Mouse (Mus musculus): Measurements from ENCODE around the gene Hspb11. TPM values are rescaled to one million over a fixed set of nuclear protein-coding genes. Genes with fewer than 3 reads are reported as not detected.
A peak's percentile ranks its signal among the peaks of the same experiment; 100 is the strongest.

Hspb11 gene
- polyA plus RNA-seq (2015; fragmentation: Nextera tagmentation; extraction: Ambion mirVana): 29.1 and 34.0 TPM in 2 replicates

DNA sequence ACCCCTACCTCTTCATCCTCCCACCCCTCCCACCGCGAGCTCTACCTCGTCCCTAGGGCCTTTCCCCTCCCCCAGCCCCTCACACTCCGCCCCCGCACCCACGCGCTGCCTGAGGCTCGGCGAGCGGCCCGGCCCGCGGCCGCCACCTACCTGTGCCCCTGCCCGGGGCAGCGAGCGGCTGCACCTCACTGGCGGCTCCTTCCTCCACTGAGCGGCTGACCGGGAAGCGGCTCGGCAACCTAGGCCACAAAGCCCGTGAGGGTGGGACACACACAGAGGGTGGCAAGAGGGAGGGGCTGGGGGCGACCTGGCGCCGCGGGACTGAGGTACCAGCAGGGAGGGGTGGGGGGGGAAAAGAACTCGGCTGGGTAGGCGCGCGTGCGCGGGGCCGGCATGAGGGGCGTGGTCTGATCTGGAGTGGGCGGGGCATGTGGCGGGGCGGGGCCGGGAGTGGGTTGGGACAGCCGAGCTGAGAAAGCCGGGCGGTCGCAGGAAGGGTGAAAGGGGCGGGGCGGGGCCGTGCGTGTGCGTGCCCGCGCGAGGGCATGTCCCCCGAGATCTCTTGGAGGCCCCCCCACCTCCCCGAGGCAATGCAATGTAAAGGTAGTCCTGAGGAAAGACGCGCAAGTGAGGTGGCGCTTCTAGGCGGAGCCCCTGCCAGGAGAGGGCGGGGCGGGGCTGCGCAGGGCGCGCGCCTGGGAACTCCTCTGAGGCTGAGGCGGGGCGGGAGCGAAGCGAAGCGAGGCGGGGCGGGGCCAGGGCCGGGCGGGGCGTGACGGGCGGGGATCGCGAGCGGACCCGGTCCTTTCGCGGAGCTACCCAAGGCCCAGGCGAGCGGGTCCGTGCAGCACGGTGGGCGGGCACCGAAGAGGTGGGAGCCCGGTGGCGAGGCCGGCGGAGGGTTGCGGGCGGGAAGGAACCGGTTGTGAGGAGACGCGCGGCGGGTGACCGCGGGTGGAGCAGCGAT lies at the start of gene Hspb11, which contains the start of gene Lrrc42:
Hspb11 (plus strand) TSS at position 469 of the 967 bp plus-strand sequence.
Lrrc42 (minus strand) TSS at position 408 of the 967 bp plus-strand sequence.
- H3K4me3 ChIP-seq (ENCODE audit: low read length): peak within 1 kb of the TSS; percentile 92
- H3K4me1 ChIP-seq (ENCODE audit: control insufficient read depth, insufficient read depth, low read length): peaks cover 30% of the 10 kb centered on the region
- peak; percentile 97 for ATAC-seq (replicated peaks; ENCODE audit: extremely low read depth, insufficient read depth, low FRiP score)
- H3K4me2 ChIP-seq (ENCODE audit: low read depth, low read length): peak within 1 kb of the TSS; percentile 88
- peak within 1 kb of the TSS; percentile 92 for H3K9ac ChIP-seq (ENCODE audit: low read length)
- no peaks in the 10 kb centered on the region for H3K36me3 ChIP-seq (ENCODE audit: control insufficient read depth, insufficient read depth)
- H3K9me3 ChIP-seq (replicated peaks; ENCODE audit: control insufficient read depth, low read length): no peaks in the 10 kb centered on the region
- H3K27me3 ChIP-seq (ENCODE audit: control insufficient read depth, insufficient read depth, low read length): no peaks in the 10 kb centered on the region
- WGBS: under 1% methylated on average over 99 of the region's 101 CpGs
- peak within 1 kb of the TSS; percentile 81 for H3K27ac ChIP-seq (ENCODE audit: low read length)

DNA sequence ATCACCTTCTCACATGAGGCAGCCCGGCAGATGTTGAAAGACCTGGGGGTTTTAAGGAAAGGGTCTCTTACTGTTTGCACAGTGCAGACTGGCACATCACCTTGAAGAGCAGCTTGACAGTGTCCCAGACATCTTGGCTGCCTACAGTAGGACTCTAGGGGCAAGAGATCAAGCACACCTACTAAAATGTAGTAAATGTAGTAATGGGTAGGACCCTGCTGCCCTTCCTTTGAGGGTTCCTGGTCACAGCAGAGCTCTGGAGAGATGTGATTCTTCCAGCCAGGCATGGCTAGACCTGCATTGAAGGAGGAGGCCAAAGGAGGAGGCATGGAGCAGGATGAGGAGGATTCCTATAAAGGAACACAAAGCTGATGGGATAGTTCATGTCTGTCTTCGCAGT lies 46.4 kb upstream of the Hspb11 start:
- peaks cover 5% of the 10 kb centered on the region; the same call in 1 of the 2 replicates for H3K4me1 ChIP-seq (ENCODE audit: control insufficient read depth, insufficient read depth, low read length)
- H3K27ac ChIP-seq (ENCODE audit: low read length): no peak overlapping the region
- ATAC-seq (replicated peaks; ENCODE audit: extremely low read depth, insufficient read depth, low FRiP score): no peak
- no peak overlapping the region for H3K9ac ChIP-seq (ENCODE audit: low read length)
- no peaks in the 10 kb centered on the region for H3K9me3 ChIP-seq (replicated peaks; ENCODE audit: control insufficient read depth, low read length)
- peaks cover 13% of the 10 kb centered on the region for H3K36me3 ChIP-seq (ENCODE audit: control insufficient read depth, insufficient read depth)
- 0 out of 2 replicates have a peak, but pooled peaks cover 10% of the 10 kb centered on the region for H3K27me3 ChIP-seq (ENCODE audit: control insufficient read depth, insufficient read depth, low read length)
- H3K4me2 ChIP-seq (ENCODE audit: low read depth, low read length): no peak overlapping the region
- no peak overlapping the region for H3K4me3 ChIP-seq (ENCODE audit: low read length)
- WGBS: 98% methylated on average over 2 of the region's 2 CpGs

DNA sequence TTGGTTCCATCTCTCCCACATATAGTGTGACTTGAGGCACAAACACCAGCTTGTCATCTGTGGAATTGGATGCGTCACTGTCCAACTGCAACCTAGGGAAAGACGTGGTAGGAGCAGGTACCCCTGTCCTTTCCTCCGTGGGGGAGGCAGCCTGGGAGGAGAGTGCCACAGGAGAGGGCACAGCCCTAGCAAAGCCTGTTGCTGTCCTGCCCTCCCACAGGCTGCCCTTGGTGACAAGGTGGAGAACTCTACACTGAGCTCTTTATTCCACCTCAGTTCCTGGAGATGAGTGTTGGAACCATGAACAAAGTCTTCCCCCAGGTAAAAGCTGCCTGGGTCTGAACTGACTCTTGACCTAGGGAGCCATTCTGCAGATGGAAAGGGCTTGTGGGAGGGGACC lies 44.5 kb upstream of the Hspb11 start, which contains the start of gene Ldlrad1:
Ldlrad1 (plus strand) TSS at position 301 of the 400 bp plus-strand sequence.
- no peak for ATAC-seq (replicated peaks; ENCODE audit: extremely low read depth, insufficient read depth, low FRiP score)
- WGBS: 89% methylated on average over 3 of the region's 3 CpGs
- H3K27ac ChIP-seq (ENCODE audit: low read length): no peak within 1 kb of the TSS
- peaks cover 6% of the 10 kb centered on the region for H3K36me3 ChIP-seq (ENCODE audit: control insufficient read depth, insufficient read depth)
- H3K27me3 ChIP-seq (ENCODE audit: control insufficient read depth, insufficient read depth, low read length): peaks cover 17% of the 10 kb centered on the region
- H3K4me3 ChIP-seq (ENCODE audit: low read length): no peak within 1 kb of the TSS
- H3K4me1 ChIP-seq (ENCODE audit: control insufficient read depth, insufficient read depth, low read length): peaks cover 5% of the 10 kb centered on the region; the same call in 1 of the 2 replicates
- no peak within 1 kb of the TSS for H3K9ac ChIP-seq (ENCODE audit: low read length)
- H3K4me2 ChIP-seq (ENCODE audit: low read depth, low read length): no peak within 1 kb of the TSS
- H3K9me3 ChIP-seq (replicated peaks; ENCODE audit: control insufficient read depth, low read length): no peaks in the 10 kb centered on the region

DNA sequence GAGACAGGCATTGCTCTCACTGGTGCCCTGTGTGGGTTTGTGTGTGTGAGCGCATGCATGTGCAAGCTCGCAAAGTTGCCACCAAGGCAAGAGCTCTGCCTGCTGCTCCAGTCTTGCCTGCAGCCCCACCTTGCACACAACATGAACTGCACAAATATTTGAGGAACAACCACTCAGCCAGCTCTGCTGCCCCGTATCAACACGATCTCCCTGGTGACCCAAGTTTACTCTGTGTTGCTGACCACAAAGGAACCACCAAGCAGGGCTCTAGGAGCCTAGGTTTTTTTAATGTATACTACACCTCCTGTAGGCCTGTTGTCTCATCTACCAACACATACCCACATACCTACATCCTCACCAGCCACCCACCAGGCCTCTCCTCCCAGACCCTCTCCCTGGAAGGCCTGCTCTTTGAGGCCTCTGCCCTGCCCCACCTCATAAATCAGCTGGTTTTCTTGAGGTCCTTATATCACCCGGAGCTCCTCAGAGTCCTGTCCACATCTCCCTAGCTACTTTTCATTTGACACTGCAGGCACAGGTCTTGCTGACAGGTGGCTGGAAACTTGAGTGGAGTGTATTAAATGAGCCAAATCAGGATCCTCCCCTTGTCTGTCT lies 42.8 kb upstream of the Hspb11 start:
- Histone ChIP-seq H3K27me3 (ENCODE audit: control insufficient read depth, insufficient read depth, low read length) (peaks cover 32% of the 10 kb centered on the region), H3K4me3 (ENCODE audit: low read length) (no peak overlapping the region), H3K4me2 (ENCODE audit: low read depth, low read length) (no peak overlapping the region), H3K36me3 (ENCODE audit: control insufficient read depth, insufficient read depth) (no peaks in the 10 kb centered on the region), H3K9me3 (replicated peaks; ENCODE audit: control insufficient read depth, low read length) (no peaks in the 10 kb centered on the region), H3K9ac (ENCODE audit: low read length) (no peak overlapping the region), H3K27ac (ENCODE audit: low read length) (no peak overlapping the region), H3K4me1 (ENCODE audit: control insufficient read depth, insufficient read depth, low read length) (peaks cover 5% of the 10 kb centered on the region; the same call in 1 of the 2 replicates)
- WGBS: 59% methylated on average over 5 of the region's 5 CpGs
- ATAC-seq (replicated peaks; ENCODE audit: extremely low read depth, insufficient read depth, low FRiP score): no peak

DNA sequence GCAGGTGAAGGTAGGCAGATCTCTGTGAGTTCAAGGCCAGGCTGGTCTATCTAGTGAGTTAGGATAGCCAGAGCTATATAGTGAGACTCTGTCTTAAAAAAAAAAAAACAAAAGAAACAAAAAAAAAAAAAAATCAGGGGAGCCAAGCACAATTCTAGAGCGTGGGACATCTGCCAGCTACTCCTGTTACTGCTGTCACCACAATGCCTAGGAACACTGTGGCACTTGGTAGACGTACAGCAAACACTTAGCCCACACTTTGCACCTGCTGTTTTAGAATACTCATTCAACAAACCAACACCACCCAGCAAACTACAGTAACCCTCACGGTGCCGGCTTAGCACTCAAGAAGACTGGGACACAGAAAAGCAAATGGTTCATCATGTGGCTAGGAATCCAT lies 41.9 kb upstream of the Hspb11 start:
- peaks cover 5% of the 10 kb centered on the region; the same call in 1 of the 2 replicates for H3K4me1 ChIP-seq (ENCODE audit: control insufficient read depth, insufficient read depth, low read length)
- no peak overlapping the region for H3K9ac ChIP-seq (ENCODE audit: low read length)
- no peak overlapping the region for H3K4me3 ChIP-seq (ENCODE audit: low read length)
- ATAC-seq (replicated peaks; ENCODE audit: extremely low read depth, insufficient read depth, low FRiP score): 0 out of 2 replicates have a peak, but pooled peaks have one; percentile 37
- H3K4me2 ChIP-seq (ENCODE audit: low read depth, low read length): no peak overlapping the region
- peaks cover 35% of the 10 kb centered on the region for H3K27me3 ChIP-seq (ENCODE audit: control insufficient read depth, insufficient read depth, low read length)
- no peaks in the 10 kb centered on the region for H3K9me3 ChIP-seq (replicated peaks; ENCODE audit: control insufficient read depth, low read length)
- no peaks in the 10 kb centered on the region for H3K36me3 ChIP-seq (ENCODE audit: control insufficient read depth, insufficient read depth)
- 36% methylated on average over 4 of the region's 4 CpGs for WGBS
- H3K27ac ChIP-seq (ENCODE audit: low read length): no peak overlapping the region

DNA sequence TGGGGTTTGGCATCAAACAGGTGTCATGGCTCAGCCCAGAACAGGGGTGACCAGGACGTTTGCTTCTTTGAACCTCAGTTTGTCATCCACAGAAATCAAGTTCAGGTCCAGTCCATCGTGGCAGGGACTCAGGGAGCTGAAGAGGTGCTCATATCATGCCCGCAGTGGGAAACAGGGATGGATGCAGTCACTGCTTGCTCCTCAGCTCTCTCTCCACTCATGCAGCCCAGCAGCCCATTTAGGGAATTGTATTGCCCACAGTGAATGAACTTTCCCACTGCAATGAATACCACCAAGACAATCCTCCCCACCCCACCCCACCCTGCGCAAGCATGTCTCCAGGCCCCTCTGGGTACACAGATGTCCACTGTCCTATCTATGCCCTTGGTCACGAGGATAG lies 41.5 kb upstream of the Hspb11 start:
- H3K27ac ChIP-seq (ENCODE audit: low read length): no peak overlapping the region
- H3K36me3 ChIP-seq (ENCODE audit: control insufficient read depth, insufficient read depth): no peaks in the 10 kb centered on the region
- H3K4me2 ChIP-seq (ENCODE audit: low read depth, low read length): no peak overlapping the region
- H3K9me3 ChIP-seq (replicated peaks; ENCODE audit: control insufficient read depth, low read length): no peaks in the 10 kb centered on the region
- no peak overlapping the region for H3K9ac ChIP-seq (ENCODE audit: low read length)
- H3K4me3 ChIP-seq (ENCODE audit: low read length): no peak overlapping the region
- ATAC-seq (replicated peaks; ENCODE audit: extremely low read depth, insufficient read depth, low FRiP score): no peak
- H3K4me1 ChIP-seq (ENCODE audit: control insufficient read depth, insufficient read depth, low read length): peaks cover 5% of the 10 kb centered on the region; the same call in 1 of the 2 replicates
- WGBS: 74% methylated on average over 5 of the region's 5 CpGs
- H3K27me3 ChIP-seq (ENCODE audit: control insufficient read depth, insufficient read depth, low read length): peaks cover 37% of the 10 kb centered on the region

DNA sequence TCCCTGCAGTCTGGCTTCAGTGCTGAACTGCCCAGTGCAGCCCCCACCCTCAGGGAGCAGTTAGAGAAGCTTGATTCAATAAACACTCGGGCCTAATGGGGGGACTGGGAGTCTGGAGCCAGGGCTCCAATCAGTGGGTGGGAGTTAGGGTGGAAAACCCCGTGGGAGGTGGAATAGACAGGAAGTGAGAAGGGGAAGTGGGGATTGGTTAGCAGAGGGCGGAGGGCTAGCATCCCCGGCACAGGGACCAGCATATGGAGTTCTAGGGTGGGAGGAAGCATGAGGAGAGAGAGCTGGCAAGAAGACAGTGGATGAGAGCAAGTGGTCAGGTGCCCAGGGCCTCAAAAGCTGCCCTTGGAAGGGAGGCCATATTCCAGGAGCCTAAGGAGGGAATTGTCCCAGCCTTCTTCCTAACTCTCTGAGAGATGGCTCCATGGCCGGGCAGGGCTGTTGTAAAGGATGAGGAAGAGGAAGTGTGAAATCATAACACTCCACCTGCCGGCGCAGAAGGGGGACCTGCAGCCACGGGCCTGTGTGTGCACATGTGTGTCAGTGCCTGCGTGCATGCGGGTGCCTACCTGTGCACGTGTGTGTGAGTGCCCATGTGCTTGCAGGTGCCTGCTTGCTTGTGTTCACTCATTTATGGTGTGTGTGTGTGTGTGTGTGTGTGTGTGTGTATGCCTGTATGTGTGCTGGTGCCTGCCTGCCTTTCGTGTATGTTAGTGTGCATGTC lies 39.9 kb upstream of the Hspb11 start:
- Histone ChIP-seq H3K4me1 (ENCODE audit: control insufficient read depth, insufficient read depth, low read length) (peaks cover 5% of the 10 kb centered on the region; the same call in 1 of the 2 replicates), H3K27me3 (ENCODE audit: control insufficient read depth, insufficient read depth, low read length) (peaks cover 45% of the 10 kb centered on the region), H3K9ac (ENCODE audit: low read length) (no peak overlapping the region), H3K4me2 (ENCODE audit: low read depth, low read length) (no peak overlapping the region), H3K36me3 (ENCODE audit: control insufficient read depth, insufficient read depth) (no peaks in the 10 kb centered on the region), H3K9me3 (replicated peaks; ENCODE audit: control insufficient read depth, low read length) (no peaks in the 10 kb centered on the region), H3K27ac (ENCODE audit: low read length) (no peak overlapping the region), H3K4me3 (ENCODE audit: low read length) (no peak overlapping the region)
- no peak for ATAC-seq (replicated peaks; ENCODE audit: extremely low read depth, insufficient read depth, low FRiP score)
- 66% methylated on average over 12 of the region's 12 CpGs for WGBS

DNA sequence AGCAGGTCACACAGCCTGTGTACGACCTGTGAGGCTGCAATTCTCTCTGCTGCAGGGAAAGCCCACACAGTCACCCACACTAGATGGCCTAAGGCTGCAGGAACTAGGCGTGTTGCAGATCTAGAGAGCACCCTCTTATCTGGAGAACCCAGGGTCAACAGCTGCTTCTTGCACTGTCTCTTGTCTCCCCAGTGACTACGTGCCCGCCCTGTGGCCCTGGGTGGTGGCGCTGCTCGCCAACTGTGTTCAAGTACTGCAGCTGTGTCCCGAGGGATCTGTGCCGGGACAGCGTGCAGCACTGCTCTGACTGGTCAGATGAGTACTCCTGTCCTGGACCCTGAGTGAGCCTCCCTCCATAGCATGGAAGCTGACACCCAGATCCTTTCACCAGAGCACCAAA lies 35.8 kb upstream of the Hspb11 start:
- Histone ChIP-seq H3K27me3 (ENCODE audit: control insufficient read depth, insufficient read depth, low read length) (peaks cover 39% of the 10 kb centered on the region), H3K36me3 (ENCODE audit: control insufficient read depth, insufficient read depth) (no peaks in the 10 kb centered on the region), H3K9me3 (replicated peaks; ENCODE audit: control insufficient read depth, low read length) (no peaks in the 10 kb centered on the region), H3K4me1 (ENCODE audit: control insufficient read depth, insufficient read depth, low read length) (no peaks in the 10 kb centered on the region), H3K4me3 (ENCODE audit: low read length) (no peak overlapping the region), H3K9ac (ENCODE audit: low read length) (no peak overlapping the region), H3K27ac (ENCODE audit: low read length) (no peak overlapping the region), H3K4me2 (ENCODE audit: low read depth, low read length) (no peak overlapping the region)
- ATAC-seq (replicated peaks; ENCODE audit: extremely low read depth, insufficient read depth, low FRiP score): no peak
- WGBS: 61% methylated on average over 9 of the region's 9 CpGs

Data from heart, embryonic 16.5 days (tissue).